Mouse (Mus musculus) cortical plate, adult 2 months (tissue): ENCODE measurements around the gene Lef1.

ENCODE experiments used
- CTCF ChIP-seq: fragments of 200-500 bp; IDR thresholded peaks from 2 replicates; pipeline ENCODE4 v1.5.1; 2011; ENCODE audit warnings: mild to moderate bottlenecking, control low read depth, low read length; ENCODE audit not compliant: insufficient read depth; ENCODE audit errors: extremely low read depth
- POLR2A ChIP-seq: fragments of 200-500 bp; IDR thresholded peaks from 2 replicates; pipeline ENCODE4 v1.6.1; 2011; ENCODE audit warnings: mild to moderate bottlenecking, low read length, control low read depth; ENCODE audit not compliant: insufficient read depth; ENCODE audit errors: extremely low read depth

DNA sequence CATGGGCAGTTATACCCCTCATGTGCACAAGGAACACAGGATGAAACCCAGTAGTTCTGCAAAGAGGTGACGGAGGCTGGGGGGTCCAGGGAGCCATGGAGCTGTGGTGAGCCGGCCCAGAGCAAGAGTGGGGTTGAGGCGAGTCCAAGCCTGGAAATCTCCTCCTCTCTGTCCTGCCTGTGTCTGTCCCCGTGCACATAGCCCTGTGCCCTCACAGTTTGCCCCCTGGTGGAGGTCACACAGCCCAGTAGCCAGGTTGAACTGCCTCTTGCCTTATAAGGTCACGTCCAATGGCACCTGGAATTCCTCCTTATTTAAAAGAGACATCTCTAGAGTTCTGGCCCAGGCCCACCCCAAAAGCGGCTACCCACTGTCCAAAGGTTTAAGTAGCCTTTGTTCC, 137.2 kb downstream of the Lef1 start:
- TF ChIP-seq CTCF = no peak
- no peak for TF ChIP-seq POLR2A
